Mouse (Mus musculus) MEL-GATA-1-ER (cell line): ENCODE data around the gene Usp32.
A peak's percentile ranks its signal among the peaks of the same experiment; 100 is the strongest.

Experiments
- DNase-seq: peaks from one replicate; pipeline ENCODE4 v3.0.0-alpha.2; 2012; ENCODE audit warnings: low read depth; ENCODE audit errors: extremely low read depth

Usp32 gene

GRCm38 (mm10) chr11:84948526-84948925 lies 191.4 kb downstream of the Usp32 start:
- DNase-seq, result no peak

DNA sequence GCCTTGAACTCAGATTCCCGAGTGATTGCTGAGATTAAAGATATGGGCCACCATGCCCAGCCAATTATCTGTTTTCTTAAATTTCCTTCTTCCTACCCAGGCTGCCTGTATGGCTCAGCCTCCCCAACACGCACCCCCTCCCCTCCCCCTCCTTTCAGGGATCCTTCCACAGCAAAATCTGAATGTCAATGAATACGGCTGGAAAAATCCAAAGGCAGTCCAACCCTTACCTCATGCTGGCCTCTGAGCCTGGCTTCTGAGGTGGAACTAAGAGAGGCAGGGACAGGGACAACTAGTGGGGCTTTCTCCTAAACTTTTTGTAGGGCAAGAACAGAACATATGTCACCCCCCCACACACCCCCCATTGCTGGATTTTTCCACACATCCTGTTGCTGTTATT lies 191.8 kb downstream of the Usp32 start:
- DNase-seq, result no peak

DNA sequence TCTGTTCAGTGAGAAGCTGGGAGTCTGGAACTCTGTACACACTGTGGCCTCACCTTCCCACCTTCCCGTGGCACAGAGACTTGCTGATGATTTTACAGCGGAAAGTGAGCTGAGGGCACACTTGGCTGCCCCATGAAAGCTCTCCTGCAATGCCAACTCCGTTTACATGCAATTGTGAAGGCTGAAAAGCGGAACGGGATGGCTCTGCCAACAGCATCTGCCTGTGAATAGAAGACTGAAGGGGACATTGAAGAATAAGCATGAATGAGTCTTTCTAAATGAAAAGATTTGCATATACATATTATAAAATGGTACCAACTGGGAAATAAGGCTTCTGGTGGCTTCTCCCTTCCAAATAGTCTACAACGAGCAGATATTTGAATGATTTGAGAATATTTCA lies 192.8 kb downstream of the Usp32 start:
- DNase-seq, result no peak

DNA sequence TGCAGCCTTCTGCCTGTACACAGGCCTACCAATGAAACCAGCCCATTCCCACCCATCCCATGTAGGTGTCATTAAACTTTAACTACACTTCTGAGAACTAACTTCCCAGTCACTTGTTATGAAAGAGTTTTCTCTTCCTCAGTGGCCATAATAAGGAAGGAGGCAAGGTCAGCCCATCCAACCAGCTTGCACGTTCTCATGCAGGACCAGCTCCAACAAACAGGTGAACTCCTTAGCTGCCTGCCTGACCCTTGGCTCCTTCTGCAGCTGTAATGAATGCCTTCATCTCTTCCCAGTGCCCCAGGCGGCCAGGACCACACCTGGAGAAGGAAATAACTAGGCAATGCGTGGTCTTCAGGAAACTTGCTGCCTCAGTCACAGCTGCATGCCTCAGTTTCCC lies 194.1 kb downstream of the Usp32 start:
- DNase-seq, result no peak

GRCm38 (mm10) chr11:84944639-84945435 lies 195.1 kb downstream of the Usp32 start:
- DNase-seq, result no peak

DNA sequence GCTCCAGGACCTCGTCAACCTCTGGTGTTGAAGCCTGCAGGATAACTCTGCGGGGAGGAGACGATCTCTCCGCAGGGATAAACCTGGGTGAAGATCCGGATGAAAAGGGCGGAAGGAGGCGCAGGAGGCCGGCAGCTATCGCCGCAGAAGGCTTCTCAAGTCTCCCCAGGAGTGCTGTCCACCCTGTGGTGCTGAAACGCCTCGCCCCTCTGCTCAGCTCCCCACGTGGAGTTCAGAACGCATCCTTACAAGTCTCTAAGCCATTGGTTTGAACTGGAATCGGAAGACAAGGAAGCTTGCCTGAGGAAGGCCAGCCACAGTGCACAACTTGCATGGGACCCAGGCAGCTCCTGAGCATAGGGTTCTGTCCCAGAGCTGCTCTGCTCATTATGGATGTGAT lies 196.0 kb downstream of the Usp32 start:
- DNase-seq, result peak; percentile 24

GRCm38 (mm10) chr11:84940140-84940539 lies 199.8 kb downstream of the Usp32 start:
- DNase-seq, result no peak

DNA sequence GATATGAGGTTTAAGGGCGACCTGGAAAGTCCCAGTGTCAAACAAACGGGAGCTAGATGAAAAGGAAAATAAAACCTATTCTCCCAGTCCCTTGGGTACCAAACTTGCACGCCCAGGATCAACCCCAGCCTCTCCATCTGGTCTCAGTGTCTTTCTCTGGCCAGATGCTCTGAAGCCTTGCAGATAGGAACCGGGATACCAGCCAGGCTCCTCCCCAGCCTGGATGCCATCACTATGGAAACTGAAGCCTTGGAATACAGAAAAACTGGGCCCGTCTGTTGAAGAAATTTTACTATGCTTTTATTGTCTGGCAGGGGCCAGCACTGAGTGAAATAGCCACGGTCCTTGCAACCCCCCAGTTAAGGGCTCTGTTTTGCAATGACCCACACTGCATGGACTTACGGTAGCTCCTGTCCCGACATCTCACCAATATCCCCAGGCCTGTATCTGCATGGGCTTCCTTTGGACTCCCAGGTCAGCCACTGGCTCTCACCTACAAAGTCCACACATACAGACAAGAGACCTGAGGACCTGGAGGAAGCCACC lies 200.4 kb downstream of the Usp32 start:
- no peak for DNase-seq
